Mouse (Mus musculus): ENCODE data around the gene D930048N14Rik.
"Not testable (repeated sequence)": the region's sequence is repeated elsewhere in the genome, so short reads cannot be mapped to it uniquely, and the experiment has no call there.

Gene D930048N14Rik

GRCm38 (mm10) chr11:51650691-51651515 lies at the start of gene D930048N14Rik, which contains the start of gene N4bp3:
Gene D930048N14Rik (plus strand): TSS chr11:51650954.
Gene N4bp3 (minus strand): TSS chr11:51650842.
- peak; percentile 86 for DNase-seq (ENCODE audit: low spot score)

DNA sequence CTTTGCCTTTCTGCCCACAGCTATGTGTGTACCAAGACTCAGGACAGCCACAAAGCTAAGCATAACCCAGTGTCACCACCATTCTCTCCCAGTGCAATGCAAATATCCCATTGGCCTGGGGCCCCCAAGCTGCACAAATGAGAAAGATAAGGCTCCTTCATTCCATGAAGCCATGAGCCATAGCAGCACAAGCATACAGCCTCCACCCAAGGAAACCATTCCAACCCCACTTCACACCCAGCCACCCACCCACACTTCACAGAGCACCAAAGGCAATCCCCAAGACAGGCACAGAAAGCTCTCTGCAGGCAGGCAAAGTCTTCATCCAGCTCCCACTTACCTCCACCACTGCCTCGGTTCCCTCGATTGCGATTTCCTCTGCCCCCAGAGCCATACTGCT lies 48.5 kb upstream of the D930048N14Rik start:
- no peak for DNase-seq (ENCODE audit: low spot score)

DNA sequence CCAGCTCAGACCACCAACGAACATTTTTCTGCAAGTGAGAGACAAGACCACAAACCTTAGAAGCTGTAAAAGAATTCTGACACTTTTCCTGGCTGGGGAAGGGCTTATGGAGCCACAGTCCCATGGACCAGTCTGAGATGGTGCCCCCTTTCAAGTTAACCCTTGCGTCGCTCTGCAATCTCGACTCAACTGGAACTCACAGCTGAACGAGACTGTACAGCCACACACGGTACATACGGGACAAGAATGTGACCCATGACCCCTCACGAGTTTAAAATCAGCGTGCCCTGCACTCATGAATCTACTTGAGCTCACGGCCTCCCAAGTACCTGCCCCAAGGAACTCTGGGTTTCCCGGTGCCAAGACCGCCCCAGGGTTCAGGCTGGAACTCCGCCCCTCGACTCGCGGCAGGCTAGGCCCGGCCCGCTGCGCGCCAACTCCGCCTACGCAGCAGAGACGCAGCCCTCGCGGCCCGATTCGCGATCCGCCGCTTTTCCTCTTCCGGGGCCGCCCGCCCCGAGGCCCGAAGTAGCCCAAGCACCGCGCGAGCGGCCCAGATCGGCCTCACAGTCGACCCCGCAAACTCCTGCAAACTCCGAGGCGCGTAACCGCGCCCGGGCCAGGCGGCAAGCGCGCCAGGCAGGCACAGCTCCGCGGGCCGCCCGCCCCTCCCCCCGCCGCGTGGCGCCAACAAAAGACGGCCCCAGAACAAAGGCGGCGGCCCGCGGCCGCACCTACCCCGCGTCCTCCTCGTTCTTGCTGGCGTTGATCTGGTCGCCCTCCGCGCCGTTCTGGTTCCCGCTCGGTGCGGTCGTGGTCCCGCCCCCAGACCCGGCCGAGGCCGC lies 44.9 kb upstream of the D930048N14Rik start:
- DNase-seq (ENCODE audit: low spot score) = peak; percentile 86

DNA sequence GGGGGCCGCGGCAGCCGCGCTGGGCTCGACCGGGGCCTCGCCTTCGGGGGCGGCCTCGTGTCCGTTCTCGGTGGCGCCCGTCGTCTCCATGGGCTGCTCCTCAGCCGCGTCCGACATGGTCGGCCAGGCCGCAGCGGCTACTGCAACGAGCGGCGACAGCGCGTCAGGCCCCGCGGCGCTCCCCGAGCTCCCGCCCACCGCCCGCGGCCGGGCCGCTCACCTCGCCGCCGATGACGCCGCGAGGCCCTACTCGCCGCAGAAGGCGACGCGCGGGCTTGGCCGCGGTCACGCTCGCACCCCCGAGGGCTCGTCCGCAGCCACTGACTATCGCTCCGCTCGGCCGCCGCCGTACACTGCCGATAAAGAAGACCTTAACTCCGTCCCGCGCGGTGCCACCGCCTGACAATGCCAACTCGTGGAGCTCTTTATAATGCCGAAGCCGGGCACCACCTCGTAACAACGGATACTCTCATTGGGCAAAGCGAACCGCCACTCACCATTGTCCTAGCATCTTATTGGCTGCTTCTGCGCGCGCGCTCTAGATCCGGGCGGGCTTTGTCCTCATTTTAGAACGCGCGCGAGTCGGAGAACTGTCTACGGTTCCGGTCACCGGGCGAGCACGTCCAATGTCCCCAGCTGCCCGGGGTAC lies 44.2 kb upstream of the D930048N14Rik start, which contains the start of gene Hnrnpab:
Hnrnpab (minus strand) TSS at position 401 of the 649 bp plus-strand sequence.
- DNase-seq (ENCODE audit: low spot score) = peak; percentile 99

GRCm38 (mm10) chr11:51607096-51607738 lies 43.5 kb upstream of the D930048N14Rik start:
- DNase-seq (ENCODE audit: low spot score) = no peak

GRCm38 (mm10) chr11:51609266-51609909 lies 41.4 kb upstream of the D930048N14Rik start:
- DNase-seq (ENCODE audit: low spot score) = no peak

DNA sequence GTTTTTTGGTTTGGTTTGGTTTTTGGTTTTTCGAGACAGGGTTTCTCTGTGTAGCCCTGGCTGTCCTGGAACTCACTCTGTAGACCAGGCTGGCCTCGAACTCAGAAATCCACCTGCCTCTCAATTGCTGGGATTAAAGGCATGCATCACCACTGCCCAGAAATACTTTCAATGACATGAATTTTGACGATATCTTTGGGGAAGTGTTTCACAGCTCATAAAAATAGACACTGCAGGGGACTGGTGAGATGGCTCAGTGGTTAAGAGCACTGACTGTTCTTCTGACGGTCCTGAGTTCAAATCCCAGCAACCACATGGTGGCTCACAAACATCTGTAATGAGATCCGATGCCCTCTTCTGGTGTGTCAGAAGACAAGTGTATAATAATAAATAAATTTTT lies 40.8 kb upstream of the D930048N14Rik start:
- not testable (repeated sequence) for DNase-seq (ENCODE audit: low spot score)

- no peak for DNase-seq (ENCODE audit: low spot score)
These were observed 36.5 kb upstream of the D930048N14Rik start for GRCm38 (mm10) chr11:51614256-51614655.

DNA sequence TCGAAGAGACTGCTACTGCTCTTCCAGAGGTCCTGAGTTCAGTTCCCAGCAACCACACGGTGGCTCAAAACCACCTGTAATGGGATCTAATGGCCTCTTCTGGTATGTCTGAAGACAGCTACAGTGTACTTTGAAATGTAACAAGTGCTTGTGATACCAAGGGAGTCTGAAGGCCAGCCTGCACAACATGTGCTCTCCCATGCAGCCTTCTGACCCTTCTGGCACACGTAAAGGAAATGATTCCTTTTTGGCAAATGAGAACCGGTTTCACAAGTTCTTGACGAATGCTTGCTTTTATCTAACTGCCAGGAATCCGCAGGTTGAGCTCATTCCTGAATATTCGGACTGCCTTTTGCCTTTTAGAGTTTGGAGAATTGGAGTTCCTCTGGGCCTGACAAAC lies 35.6 kb upstream of the D930048N14Rik start:
- DNase-seq (ENCODE audit: low spot score) = no peak

DNA sequence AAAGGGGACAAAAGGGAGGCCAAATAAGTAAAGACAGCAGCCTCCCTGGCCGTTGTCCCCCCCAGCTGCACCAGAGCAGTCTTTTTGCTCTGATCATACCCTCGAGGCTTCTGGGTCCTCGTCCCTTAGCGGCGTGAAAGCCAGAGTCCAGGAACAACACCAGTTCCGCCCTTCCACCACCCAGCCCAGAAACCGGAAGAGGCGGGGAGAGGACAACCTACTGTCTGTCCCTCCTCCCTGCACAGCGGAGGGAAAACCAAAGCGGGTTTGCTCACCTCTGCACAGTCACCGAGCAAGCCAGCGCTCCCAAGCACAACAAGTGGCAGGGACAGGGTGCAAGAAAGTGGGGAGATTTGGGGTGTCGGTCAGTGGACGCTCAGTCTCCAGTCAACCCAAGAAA lies 35.2 kb upstream of the D930048N14Rik start:
- peak; percentile 82 for DNase-seq (ENCODE audit: low spot score)

DNA sequence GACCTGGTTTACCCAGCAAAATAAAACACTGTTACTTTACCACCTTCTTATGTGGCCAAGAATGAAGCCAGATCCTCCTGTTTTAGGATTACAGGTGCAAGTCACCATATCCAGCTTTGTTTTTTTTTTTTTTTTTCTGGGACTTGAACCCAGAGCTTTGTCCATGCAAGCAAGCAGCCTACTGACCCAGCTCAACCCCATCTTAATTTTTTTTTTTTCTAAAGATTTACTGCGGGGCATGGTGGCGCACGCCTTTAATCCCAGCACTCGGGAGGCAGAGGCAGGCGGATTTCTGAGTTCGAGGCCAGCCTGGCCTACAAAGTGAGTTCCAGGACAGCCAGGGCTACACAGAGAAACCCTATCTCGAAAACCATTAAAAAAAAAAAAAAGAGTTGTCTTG lies 34.6 kb upstream of the D930048N14Rik start:
- not testable (repeated sequence) for DNase-seq (ENCODE audit: low spot score)

GRCm38 (mm10) chr11:51617693-51618092 lies 33.1 kb upstream of the D930048N14Rik start:
- DNase-seq (ENCODE audit: low spot score) = peak; percentile 87

DNA sequence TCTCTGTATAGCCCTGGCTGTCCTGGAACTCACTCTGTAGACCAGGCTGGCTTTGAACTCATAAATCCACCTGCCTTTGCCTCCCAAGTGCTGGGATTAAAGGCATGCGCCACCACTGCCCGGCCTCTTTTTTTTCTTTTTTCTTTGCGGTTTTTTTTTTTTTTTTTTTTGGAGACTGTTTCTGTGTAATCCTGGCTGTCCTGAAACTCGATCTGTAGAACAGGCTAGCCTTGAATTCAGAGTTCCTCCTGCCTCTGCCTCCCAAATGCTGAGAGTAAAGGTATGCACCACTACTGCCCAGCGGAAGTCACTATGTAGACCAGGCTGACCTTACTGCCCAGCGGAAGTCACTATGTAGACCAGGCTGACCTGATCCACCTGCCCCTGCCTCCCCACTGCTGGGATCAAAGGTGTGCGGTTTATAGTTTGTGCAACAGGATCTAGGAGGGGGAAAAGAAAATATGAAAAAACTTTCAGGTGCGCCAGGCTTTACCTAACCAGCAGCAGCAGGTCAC lies 31.8 kb upstream of the D930048N14Rik start:
- no peak for DNase-seq (ENCODE audit: low spot score)

GRCm38 (mm10) chr11:51619409-51620060 lies 31.2 kb upstream of the D930048N14Rik start, which contains the start of gene Nhp2:
Gene Nhp2 (plus strand): TSS chr11:51619735.
- DNase-seq (ENCODE audit: low spot score) = peak; percentile 93

GRCm38 (mm10) chr11:51620084-51620483 lies 30.7 kb upstream of the D930048N14Rik start:
- DNase-seq (ENCODE audit: low spot score) = no peak

DNA sequence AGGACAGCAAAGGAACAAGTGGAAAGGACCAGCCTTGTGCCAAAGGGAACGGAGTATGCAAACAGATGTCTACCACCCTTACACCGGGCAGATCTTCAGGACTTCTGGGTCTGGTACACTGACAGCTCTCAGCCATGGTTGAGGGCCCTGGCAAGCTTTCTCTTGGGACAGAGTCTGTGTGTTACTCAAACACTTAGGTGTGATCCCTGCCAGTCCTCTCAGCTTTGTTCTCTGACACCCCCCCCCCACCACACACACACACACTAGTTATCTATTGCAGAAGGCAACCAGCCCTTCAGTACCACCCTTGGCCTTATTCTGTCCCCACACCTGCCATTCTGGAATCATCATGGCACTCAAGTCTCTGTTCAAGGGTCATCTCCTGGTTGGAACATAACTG lies 29.0 kb upstream of the D930048N14Rik start:
- DNase-seq (ENCODE audit: low spot score) = no peak

- DNase-seq (ENCODE audit: low spot score) = no peak
These were observed 27.7 kb upstream of the D930048N14Rik start for GRCm38 (mm10) chr11:51622971-51623491.

GRCm38 (mm10) chr11:51625187-51625820 lies 25.4 kb upstream of the D930048N14Rik start:
- no peak for DNase-seq (ENCODE audit: low spot score)

GRCm38 (mm10) chr11:51627425-51627824 lies 23.3 kb upstream of the D930048N14Rik start:
- no peak for DNase-seq (ENCODE audit: low spot score)

GRCm38 (mm10) chr11:51627907-51628306 lies 22.8 kb upstream of the D930048N14Rik start:
- DNase-seq (ENCODE audit: low spot score) = no peak

Measured in embryo, embryonic 10 days (tissue).